Mouse (Mus musculus): ENCODE data around the gene Il22ra1. TPM values are rescaled to one million over a fixed set of nuclear protein-coding genes. Genes with fewer than 3 reads are reported as not detected.

The Il22ra1 gene
- polyA plus RNA-seq, 1 experiment from 2014 or later, result 0.33 TPM

DNA sequence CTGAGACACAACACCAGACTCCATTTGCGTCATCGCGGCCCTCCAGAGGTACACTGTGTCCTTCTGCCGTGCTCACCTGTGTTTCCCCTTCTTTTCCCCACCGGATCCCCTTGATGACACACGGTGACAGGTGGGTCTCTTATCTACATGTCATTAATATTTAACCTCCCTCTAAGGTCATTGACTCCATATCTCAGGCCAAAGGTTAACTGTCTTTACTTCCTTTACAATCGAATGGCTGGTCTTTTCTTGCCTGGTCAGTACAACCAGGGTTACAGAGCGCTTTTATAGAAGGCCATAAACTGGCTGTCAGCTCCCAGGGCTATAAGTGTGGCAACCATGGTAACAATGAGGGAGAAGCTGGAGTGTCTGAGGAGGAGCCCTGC lies 24.8 kb downstream of the Il22ra1 start:
- H3K9me3 ChIP-seq (ENCODE audit: control insufficient read depth, low read length), result peaks cover 12% of the 10 kb centered on the region; the same call in 1 of the 2 replicates
- no peaks in the 10 kb centered on the region for H3K36me3 ChIP-seq (ENCODE audit: control insufficient read depth, insufficient read depth, low read length)
- 87% methylated on average over 8 of the region's 8 CpGs for WGBS
- no peaks in the 10 kb centered on the region for H3K4me1 ChIP-seq (ENCODE audit: control insufficient read depth, insufficient read depth, low read length)
- no peaks in the 10 kb centered on the region for H3K27me3 ChIP-seq (replicated peaks; ENCODE audit: control insufficient read depth, insufficient read depth, low read length)
- no peak overlapping the region for H3K4me2 ChIP-seq (ENCODE audit: low read depth, low read length)
- ATAC-seq (ENCODE audit: low read depth), result no peak
- no peak overlapping the region for H3K9ac ChIP-seq (ENCODE audit: low read depth, low read length)
- no peak overlapping the region for H3K4me3 ChIP-seq (ENCODE audit: low read depth, low read length)
- DNase-seq (ENCODE audit: low spot score), result no peak
- H3K27ac ChIP-seq (replicated peaks; ENCODE audit: low read depth, low read length), result no peak overlapping the region

DNA sequence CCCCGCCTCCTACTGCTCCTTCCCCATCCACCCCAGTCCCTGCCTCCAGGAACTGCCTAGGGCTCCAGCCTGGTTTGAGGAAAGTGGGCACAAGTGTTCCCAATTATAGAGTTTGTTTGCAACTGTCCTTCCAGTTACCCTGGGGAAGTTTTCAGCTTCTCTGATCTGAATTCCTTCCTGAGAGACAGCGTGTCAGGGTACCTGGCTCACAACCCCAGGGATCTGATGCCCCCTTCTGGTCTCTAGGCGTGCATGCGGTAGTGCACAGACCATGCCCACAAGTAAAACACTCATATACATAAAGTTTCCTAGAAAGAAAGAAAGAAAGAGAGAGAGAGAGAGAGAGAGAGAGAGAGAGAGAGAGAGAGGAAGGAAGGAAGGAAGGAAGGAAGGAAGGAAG lies 30.4 kb downstream of the Il22ra1 start:
- H3K27ac ChIP-seq (replicated peaks; ENCODE audit: low read depth, low read length), result no peak overlapping the region
- ATAC-seq (ENCODE audit: low read depth), result no peak
- H3K4me2 ChIP-seq (ENCODE audit: low read depth, low read length), result no peak overlapping the region
- 9% methylated on average over 3 of the region's 4 CpGs for WGBS
- H3K36me3 ChIP-seq (ENCODE audit: control insufficient read depth, insufficient read depth, low read length), result no peaks in the 10 kb centered on the region
- no peaks in the 10 kb centered on the region for H3K27me3 ChIP-seq (replicated peaks; ENCODE audit: control insufficient read depth, insufficient read depth, low read length)
- H3K4me1 ChIP-seq (ENCODE audit: control insufficient read depth, insufficient read depth, low read length), result no peaks in the 10 kb centered on the region
- no peak overlapping the region for H3K9ac ChIP-seq (ENCODE audit: low read depth, low read length)
- DNase-seq (ENCODE audit: low spot score), result no peak
- H3K4me3 ChIP-seq (ENCODE audit: low read depth, low read length), result no peak overlapping the region
- peaks cover 12% of the 10 kb centered on the region; the same call in 1 of the 2 replicates for H3K9me3 ChIP-seq (ENCODE audit: control insufficient read depth, low read length)

DNA sequence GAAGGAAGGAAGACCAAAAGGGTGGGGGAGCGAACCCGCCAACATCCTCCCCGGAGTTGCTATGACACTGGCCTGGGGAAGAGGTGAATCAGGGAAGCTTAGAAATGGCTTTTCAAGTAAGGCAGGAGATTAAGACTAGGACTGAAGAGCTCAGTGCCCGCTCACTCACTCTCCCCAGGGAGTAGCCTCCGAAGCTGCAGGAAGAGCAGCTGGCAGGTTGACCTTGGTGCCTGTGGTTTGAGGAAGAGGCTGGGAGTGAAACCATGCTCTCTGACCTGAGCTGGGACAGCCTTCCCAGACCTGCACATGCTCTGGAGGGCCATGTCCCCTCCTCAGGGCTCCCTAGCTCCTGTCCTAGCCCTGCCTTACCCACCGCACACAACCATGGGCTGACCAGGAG lies 30.9 kb downstream of the Il22ra1 start:
- Histone ChIP-seq H3K27ac (replicated peaks; ENCODE audit: low read depth, low read length) (no peak overlapping the region), H3K9ac (ENCODE audit: low read depth, low read length) (no peak overlapping the region), H3K4me1 (ENCODE audit: control insufficient read depth, insufficient read depth, low read length) (no peaks in the 10 kb centered on the region), H3K36me3 (ENCODE audit: control insufficient read depth, insufficient read depth, low read length) (no peaks in the 10 kb centered on the region), H3K4me2 (ENCODE audit: low read depth, low read length) (no peak overlapping the region), H3K4me3 (ENCODE audit: low read depth, low read length) (no peak overlapping the region), H3K27me3 (replicated peaks; ENCODE audit: control insufficient read depth, insufficient read depth, low read length) (no peaks in the 10 kb centered on the region), H3K9me3 (ENCODE audit: control insufficient read depth, low read length) (peaks cover 12% of the 10 kb centered on the region; the same call in 1 of the 2 replicates)
- no peak for ATAC-seq (ENCODE audit: low read depth)
- no peak for DNase-seq (ENCODE audit: low spot score)
- 33% methylated on average over 6 of the region's 6 CpGs for WGBS

DNA sequence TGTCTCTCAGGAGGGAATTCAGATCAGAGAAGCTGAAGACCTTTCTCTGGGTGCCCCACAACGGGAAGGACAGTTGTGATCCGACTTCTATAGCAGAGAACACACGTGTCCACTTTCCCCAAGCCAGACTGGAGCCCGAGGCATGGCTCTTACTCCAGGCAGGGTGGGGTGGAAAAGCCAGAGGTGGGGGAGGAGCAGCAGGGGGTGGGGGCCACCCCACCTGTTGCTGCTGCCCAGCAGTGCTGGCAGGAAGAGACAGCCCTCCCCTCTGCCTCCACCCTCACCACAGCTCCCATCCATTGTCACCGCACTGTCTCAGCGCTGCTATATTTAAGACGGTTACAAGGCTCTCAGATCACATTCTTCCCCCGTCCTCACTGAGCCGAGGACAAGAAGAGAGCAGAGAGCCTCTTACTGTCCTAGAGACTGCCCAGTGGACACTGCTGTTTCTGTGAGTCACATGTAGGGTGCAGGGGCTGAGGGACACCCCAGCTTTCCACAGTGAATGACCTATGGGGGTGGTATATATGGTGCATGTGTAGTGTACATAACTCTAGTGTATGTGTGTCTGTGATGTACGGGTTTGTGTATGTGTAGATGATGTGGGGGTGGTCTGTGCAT lies 31.5 kb downstream of the Il22ra1 start, which contains the start of gene Myom3:
Gene Myom3 (plus strand): TSS at position 360 of the 621 bp plus-strand sequence.
- H3K27ac ChIP-seq (replicated peaks; ENCODE audit: low read depth, low read length), result no peak within 1 kb of the TSS
- no peak within 1 kb of the TSS for H3K9ac ChIP-seq (ENCODE audit: low read depth, low read length)
- H3K9me3 ChIP-seq (ENCODE audit: control insufficient read depth, low read length), result peaks cover 5% of the 10 kb centered on the region; the same call in 1 of the 2 replicates
- ATAC-seq (ENCODE audit: low read depth) (peak; percentile 44; the same call in 1 of the 2 replicates), DNase-seq (ENCODE audit: low spot score) (no peak)
- H3K27me3 ChIP-seq (replicated peaks; ENCODE audit: control insufficient read depth, insufficient read depth, low read length), result no peaks in the 10 kb centered on the region
- no peaks in the 10 kb centered on the region for H3K36me3 ChIP-seq (ENCODE audit: control insufficient read depth, insufficient read depth, low read length)
- WGBS, result 52% methylated on average over 10 of the region's 10 CpGs
- H3K4me3 ChIP-seq (ENCODE audit: low read depth, low read length), result no peak within 1 kb of the TSS
- H3K4me1 ChIP-seq (ENCODE audit: control insufficient read depth, insufficient read depth, low read length), result no peaks in the 10 kb centered on the region
- H3K4me2 ChIP-seq (ENCODE audit: low read depth, low read length), result no peak within 1 kb of the TSS

DNA sequence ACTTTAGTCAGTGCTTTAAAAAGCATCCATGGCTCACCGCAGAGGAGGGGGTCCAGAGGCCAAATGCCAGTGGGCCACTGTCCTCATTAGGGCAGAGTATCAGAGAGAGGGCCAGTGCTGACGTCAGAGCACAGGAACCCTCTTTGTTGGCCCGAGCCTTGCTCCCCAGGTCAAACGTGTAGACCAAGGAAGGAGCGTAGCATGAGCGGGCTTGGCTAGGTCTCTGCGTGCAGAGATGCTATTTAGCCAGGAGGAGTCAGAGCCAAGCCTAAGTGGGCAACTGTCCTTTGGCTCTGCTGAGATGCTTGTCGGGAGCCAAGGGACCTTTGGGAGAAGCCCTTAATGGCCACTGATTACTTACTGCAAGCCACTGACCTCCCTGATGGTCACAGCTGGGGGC lies 33.1 kb downstream of the Il22ra1 start:
- no peak overlapping the region for H3K4me3 ChIP-seq (ENCODE audit: low read depth, low read length)
- WGBS, result 68% methylated on average over 8 of the region's 8 CpGs

DNA sequence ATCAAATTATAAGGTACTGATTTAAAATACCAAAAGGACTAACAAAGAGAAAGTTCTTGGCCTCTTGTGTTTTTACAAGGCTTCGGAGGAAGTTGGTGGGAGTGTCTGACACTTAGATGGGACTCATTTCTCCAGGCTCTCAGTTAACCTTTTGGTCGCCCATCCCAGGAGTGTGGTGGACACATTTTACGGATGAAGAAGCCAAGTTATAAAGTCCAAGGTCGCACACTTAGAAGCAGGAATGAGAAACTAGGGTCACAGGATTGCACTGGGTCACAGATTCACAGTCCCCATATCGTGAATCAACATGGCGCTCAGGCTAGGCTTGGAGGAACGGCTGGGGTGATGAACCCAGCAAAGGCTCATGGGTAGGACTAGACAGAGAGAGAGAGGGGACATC lies 33.6 kb downstream of the Il22ra1 start:
- Histone ChIP-seq H3K9me3 (ENCODE audit: control insufficient read depth, low read length) (no peaks in the 10 kb centered on the region), H3K9ac (ENCODE audit: low read depth, low read length) (no peak overlapping the region), H3K4me1 (ENCODE audit: control insufficient read depth, insufficient read depth, low read length) (no peaks in the 10 kb centered on the region), H3K4me3 (ENCODE audit: low read depth, low read length) (no peak overlapping the region), H3K36me3 (ENCODE audit: control insufficient read depth, insufficient read depth, low read length) (no peaks in the 10 kb centered on the region), H3K27ac (replicated peaks; ENCODE audit: low read depth, low read length) (no peak overlapping the region), H3K4me2 (ENCODE audit: low read depth, low read length) (no peak overlapping the region), H3K27me3 (replicated peaks; ENCODE audit: control insufficient read depth, insufficient read depth, low read length) (no peaks in the 10 kb centered on the region)
- 79% methylated on average over 7 of the region's 7 CpGs for WGBS
- ATAC-seq (ENCODE audit: low read depth) (no peak), DNase-seq (ENCODE audit: low spot score) (no peak)

More for the DNA sequence above, 33.1 kb downstream of the Il22ra1 start:
- H3K9ac ChIP-seq (ENCODE audit: low read depth, low read length), result no peak overlapping the region
- no peak for ATAC-seq (ENCODE audit: low read depth)
- H3K27ac ChIP-seq (replicated peaks; ENCODE audit: low read depth, low read length), result no peak overlapping the region
- H3K4me2 ChIP-seq (ENCODE audit: low read depth, low read length), result no peak overlapping the region
- no peak for DNase-seq (ENCODE audit: low spot score)
- H3K4me1 ChIP-seq (ENCODE audit: control insufficient read depth, insufficient read depth, low read length), result no peaks in the 10 kb centered on the region
- no peaks in the 10 kb centered on the region for H3K27me3 ChIP-seq (replicated peaks; ENCODE audit: control insufficient read depth, insufficient read depth, low read length)
- no peaks in the 10 kb centered on the region for H3K36me3 ChIP-seq (ENCODE audit: control insufficient read depth, insufficient read depth, low read length)
- H3K9me3 ChIP-seq (ENCODE audit: control insufficient read depth, low read length), result no peaks in the 10 kb centered on the region

DNA sequence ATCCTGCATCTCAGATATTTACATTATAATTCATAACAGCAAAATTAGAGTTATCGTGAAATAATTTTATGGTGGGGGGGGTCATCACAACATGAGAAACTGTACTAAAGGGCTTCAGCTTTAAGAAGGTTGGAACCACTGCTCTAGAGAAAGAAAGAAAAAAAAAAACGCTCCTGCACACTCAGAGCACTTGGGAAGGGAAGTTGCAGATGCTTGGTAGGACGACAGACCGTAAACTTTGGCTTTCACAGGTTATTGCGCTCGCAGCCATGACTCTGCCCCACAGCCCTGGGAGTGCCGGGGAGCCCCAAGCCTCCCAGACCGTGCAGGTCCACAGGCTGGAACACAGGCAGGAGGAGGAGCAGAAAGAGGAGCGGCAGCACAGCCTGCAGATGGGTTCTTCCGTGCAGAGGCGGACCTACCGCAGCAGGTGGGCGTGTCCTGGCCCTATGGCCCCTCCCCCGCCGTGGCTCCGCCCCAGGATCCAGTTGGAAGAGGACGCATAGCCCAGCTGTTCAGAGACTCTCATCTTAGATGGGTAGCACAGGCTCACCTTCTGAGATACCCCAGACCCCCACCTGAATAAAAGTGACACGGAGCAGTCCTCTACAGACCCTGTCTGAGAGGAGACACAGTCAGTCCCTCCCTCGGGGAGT lies 34.4 kb downstream of the Il22ra1 start:
- DNase-seq (ENCODE audit: low spot score) (peak; percentile 82), ATAC-seq (ENCODE audit: low read depth) (peak; percentile 73)
- Histone ChIP-seq H3K9ac (ENCODE audit: low read depth, low read length) (peak overlapping the region; percentile 50; the same call in 1 of the 2 replicates), H3K4me3 (ENCODE audit: low read depth, low read length) (peak overlapping the region; percentile 33), H3K4me1 (ENCODE audit: control insufficient read depth, insufficient read depth, low read length) (no peaks in the 10 kb centered on the region), H3K9me3 (ENCODE audit: control insufficient read depth, low read length) (no peaks in the 10 kb centered on the region), H3K36me3 (ENCODE audit: control insufficient read depth, insufficient read depth, low read length) (no peaks in the 10 kb centered on the region), H3K4me2 (ENCODE audit: low read depth, low read length) (peak overlapping the region; percentile 49), H3K27me3 (replicated peaks; ENCODE audit: control insufficient read depth, insufficient read depth, low read length) (no peaks in the 10 kb centered on the region), H3K27ac (replicated peaks; ENCODE audit: low read depth, low read length) (no peak overlapping the region)
- 12% methylated on average over 18 of the region's 19 CpGs for WGBS

DNA sequence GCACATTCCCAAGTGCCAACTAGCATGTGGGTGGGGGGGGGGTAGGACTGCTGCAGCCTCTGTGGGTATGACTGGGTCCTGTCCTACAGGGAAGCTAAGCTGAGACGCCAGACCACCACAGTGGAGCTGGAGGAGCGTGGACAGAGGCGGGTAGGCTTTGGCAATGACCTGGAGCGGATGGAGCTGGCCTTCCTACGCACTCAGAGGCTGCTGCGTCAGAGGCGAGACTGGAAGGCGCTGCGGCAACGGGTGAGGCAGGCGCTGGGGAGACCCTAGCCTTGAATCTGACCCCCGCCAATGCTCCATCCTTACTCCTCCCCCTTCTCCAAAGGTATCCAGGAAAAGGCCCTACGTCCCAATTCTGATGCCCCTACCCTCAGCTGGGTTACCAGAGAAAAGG lies 36.7 kb downstream of the Il22ra1 start:
- H3K4me2 ChIP-seq (ENCODE audit: low read depth, low read length), result no peak overlapping the region
- H3K27ac ChIP-seq (replicated peaks; ENCODE audit: low read depth, low read length), result no peak overlapping the region
- DNase-seq (ENCODE audit: low spot score) (no peak), ATAC-seq (ENCODE audit: low read depth) (no peak)
- H3K36me3 ChIP-seq (ENCODE audit: control insufficient read depth, insufficient read depth, low read length), result no peaks in the 10 kb centered on the region
- H3K9me3 ChIP-seq (ENCODE audit: control insufficient read depth, low read length), result no peaks in the 10 kb centered on the region
- H3K27me3 ChIP-seq (replicated peaks; ENCODE audit: control insufficient read depth, insufficient read depth, low read length), result no peaks in the 10 kb centered on the region
- no peaks in the 10 kb centered on the region for H3K4me1 ChIP-seq (ENCODE audit: control insufficient read depth, insufficient read depth, low read length)
- H3K9ac ChIP-seq (ENCODE audit: low read depth, low read length), result no peak overlapping the region
- no peak overlapping the region for H3K4me3 ChIP-seq (ENCODE audit: low read depth, low read length)
- 85% methylated on average over 11 of the region's 13 CpGs for WGBS

DNA sequence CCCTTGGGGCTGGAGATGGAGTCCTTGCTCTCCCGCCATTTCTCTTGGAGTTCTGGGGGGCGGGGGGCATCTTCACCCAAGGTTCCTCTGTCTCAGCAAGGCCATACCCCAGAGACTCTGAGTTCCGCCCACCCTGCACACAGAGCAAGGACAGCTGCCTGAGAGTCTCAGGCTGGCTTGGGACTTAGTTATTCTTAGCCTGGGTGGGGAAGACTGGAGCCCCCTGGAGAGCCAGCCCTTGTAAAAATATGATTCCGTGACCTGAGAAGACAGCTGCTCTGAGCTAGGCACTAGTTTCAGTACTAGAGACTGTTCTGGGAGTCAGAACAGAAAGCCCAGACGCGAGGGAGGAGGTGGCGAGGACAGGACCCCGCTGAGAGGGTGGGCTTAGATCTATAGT lies 37.7 kb downstream of the Il22ra1 start:
- WGBS, result 72% methylated on average over 8 of the region's 8 CpGs
- Histone ChIP-seq H3K4me3 (ENCODE audit: low read depth, low read length) (no peak overlapping the region), H3K36me3 (ENCODE audit: control insufficient read depth, insufficient read depth, low read length) (no peaks in the 10 kb centered on the region), H3K27ac (replicated peaks; ENCODE audit: low read depth, low read length) (no peak overlapping the region), H3K27me3 (replicated peaks; ENCODE audit: control insufficient read depth, insufficient read depth, low read length) (no peaks in the 10 kb centered on the region), H3K4me1 (ENCODE audit: control insufficient read depth, insufficient read depth, low read length) (no peaks in the 10 kb centered on the region), H3K9ac (ENCODE audit: low read depth, low read length) (no peak overlapping the region), H3K4me2 (ENCODE audit: low read depth, low read length) (no peak overlapping the region), H3K9me3 (ENCODE audit: control insufficient read depth, low read length) (no peaks in the 10 kb centered on the region)
- peak; percentile 39; the same call in 1 of the 2 replicates for ATAC-seq (ENCODE audit: low read depth)
- no peak for DNase-seq (ENCODE audit: low spot score)

Measured in embryonic facial prominence, embryonic 14.5 days (tissue).